Mouse (Mus musculus) erythroblast, embryonic 14.5 days (primary cell): ENCODE data around the gene Ppp6r3.

Source experiments
- GATA1 ChIP-seq: IDR thresholded peaks from 2 replicates; pipeline ENCODE4 v1.6.1; 2012; ENCODE audit warnings: low read length, inconsistent platforms, mixed read lengths
- TAL1 ChIP-seq: IDR thresholded peaks from 3 replicates; pipeline ENCODE4 v1.6.1; 2012; ENCODE audit warnings: low read length, inconsistent platforms, mixed read lengths

GRCm38 (mm10) chr19:3577911-3578290, 2.4 kb upstream of the Ppp6r3 start:
- no peak for TF ChIP-seq TAL1
- no peak for TF ChIP-seq GATA1
